Mouse (Mus musculus) liver, embryonic 15.5 days (tissue): ENCODE measurements around the gene Scn3a. TPM values are rescaled to one million over a fixed set of nuclear protein-coding genes. Genes with fewer than 3 reads are reported as not detected.
"Not testable (repeated sequence)": the region's sequence is repeated elsewhere in the genome, so short reads cannot be mapped to it uniquely, and the experiment has no call there.

Experiments used
- ATAC-seq: fragments of 200-750 bp; cut with Nextera tagmentation; 2 replicates; pipeline ENCODE4 v1.8.0; 2017; ENCODE audit warnings: moderate number of reproducible peaks, mild to moderate bottlenecking, moderate library complexity; ENCODE audit not compliant: insufficient read depth
- H3K27ac ChIP-seq: fragments of 300-500 bp; sonication (generic); replicated peaks from 2 replicates; pipeline ENCODE4 v1.5.1; 2015; ENCODE audit warnings: mild to moderate bottlenecking, inconsistent platforms
- H3K27me3 ChIP-seq: fragments of 300-500 bp; sonication (generic); 2 replicates; pipeline ENCODE4 v1.6.1; 2015; ENCODE audit warnings: mild to moderate bottlenecking, inconsistent platforms
- H3K36me3 ChIP-seq: fragments of 300-500 bp; sonication (generic); replicated peaks from 2 replicates; pipeline ENCODE4 v1.6.1; 2015; ENCODE audit warnings: moderate library complexity, mild to moderate bottlenecking, inconsistent platforms
- H3K4me1 ChIP-seq: fragments of 300-500 bp; sonication (generic); replicated peaks from 2 replicates; pipeline ENCODE4 v1.6.1; 2015; ENCODE audit warnings: inconsistent platforms
- H3K4me2 ChIP-seq: fragments of 300-500 bp; sonication (generic); 2 replicates; pipeline ENCODE4 v1.6.1; 2015; ENCODE audit warnings: moderate library complexity, mild to moderate bottlenecking, inconsistent platforms
- H3K4me3 ChIP-seq: fragments of 300-500 bp; sonication (generic); replicated peaks from 2 replicates; pipeline ENCODE4 v1.5.1; 2015; ENCODE audit warnings: mild to moderate bottlenecking, inconsistent platforms
- H3K9ac ChIP-seq: fragments of 300-500 bp; sonication (generic); 2 replicates; pipeline ENCODE4 v1.6.1; 2015; ENCODE audit warnings: moderate library complexity, mild to moderate bottlenecking, inconsistent platforms
- H3K9me3 ChIP-seq: fragments of 300-500 bp; sonication (generic); replicated peaks from 2 replicates; pipeline ENCODE4 v1.6.1; 2016; ENCODE audit warnings: inconsistent platforms
- WGBS: fragments of 180-500 bp; shearing (Covaris S2); methylation state at CpG from one replicate; pipeline ENCODE4 v1.1.7; 2015; ENCODE audit warnings: mixed read lengths; ENCODE audit not compliant: insufficient replicate concordance; 5-methylcytosine and 5-hydroxymethylcytosine counted together
- polyA plus RNA-seq: library from polyadenylated mRNA; unstranded; fragments of >200 nt; fragmentation: Nextera tagmentation; extraction: Ambion mirVana; gene quantifications from 2 replicates; pipeline ENCODE4 v1.2.1, GENCODE M21; 2015

The Scn3a gene
- polyA plus RNA-seq, 1 experiment from 2014 or later, result 0.02 TPM

DNA sequence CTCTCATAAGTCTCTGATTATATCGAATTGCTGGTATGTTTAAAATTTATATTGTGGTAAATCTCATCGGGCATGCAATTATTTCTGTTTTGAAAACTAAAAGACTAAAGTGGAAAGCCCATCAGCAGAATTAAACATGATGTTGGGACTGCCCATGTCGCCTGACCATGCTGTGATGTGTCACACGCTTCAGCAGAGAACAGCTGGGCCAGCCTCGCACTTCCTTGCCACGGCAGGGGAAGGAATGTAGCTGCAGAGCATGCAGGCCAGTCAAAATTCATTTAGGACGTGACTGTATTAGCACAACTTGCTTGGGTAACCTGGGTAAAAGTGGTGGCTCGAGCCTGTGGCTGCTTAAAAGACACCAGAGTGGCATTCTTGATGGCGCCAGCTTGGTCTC lies 77.0 kb downstream of the Scn3a start:
- Histone ChIP-seq H3K27ac (no peak overlapping the region), H3K9me3 (no peaks in the 10 kb centered on the region), H3K36me3 (no peaks in the 10 kb centered on the region), H3K4me2 (no peak overlapping the region), H3K9ac (no peak overlapping the region), H3K4me1 (no peaks in the 10 kb centered on the region), H3K27me3 (no peaks in the 10 kb centered on the region), H3K4me3 (no peak overlapping the region)
- 54% methylated on average over 9 of the region's 9 CpGs for WGBS
- ATAC-seq, result no peak

- no peak for ATAC-seq
- no peaks in the 10 kb centered on the region for H3K36me3 ChIP-seq
- no peak overlapping the region for H3K9ac ChIP-seq
- H3K27me3 ChIP-seq, result no peaks in the 10 kb centered on the region
- no peak overlapping the region for H3K4me2 ChIP-seq
- 66% methylated on average over 3 of the region's 3 CpGs for WGBS
- H3K4me3 ChIP-seq, result no peak overlapping the region
- no peak overlapping the region for H3K27ac ChIP-seq
- no peaks in the 10 kb centered on the region for H3K4me1 ChIP-seq
- H3K9me3 ChIP-seq, result no peaks in the 10 kb centered on the region
Observed at GRCm38 (mm10) chr2:65483434-65483833, 84.0 kb downstream of the Scn3a start.

DNA sequence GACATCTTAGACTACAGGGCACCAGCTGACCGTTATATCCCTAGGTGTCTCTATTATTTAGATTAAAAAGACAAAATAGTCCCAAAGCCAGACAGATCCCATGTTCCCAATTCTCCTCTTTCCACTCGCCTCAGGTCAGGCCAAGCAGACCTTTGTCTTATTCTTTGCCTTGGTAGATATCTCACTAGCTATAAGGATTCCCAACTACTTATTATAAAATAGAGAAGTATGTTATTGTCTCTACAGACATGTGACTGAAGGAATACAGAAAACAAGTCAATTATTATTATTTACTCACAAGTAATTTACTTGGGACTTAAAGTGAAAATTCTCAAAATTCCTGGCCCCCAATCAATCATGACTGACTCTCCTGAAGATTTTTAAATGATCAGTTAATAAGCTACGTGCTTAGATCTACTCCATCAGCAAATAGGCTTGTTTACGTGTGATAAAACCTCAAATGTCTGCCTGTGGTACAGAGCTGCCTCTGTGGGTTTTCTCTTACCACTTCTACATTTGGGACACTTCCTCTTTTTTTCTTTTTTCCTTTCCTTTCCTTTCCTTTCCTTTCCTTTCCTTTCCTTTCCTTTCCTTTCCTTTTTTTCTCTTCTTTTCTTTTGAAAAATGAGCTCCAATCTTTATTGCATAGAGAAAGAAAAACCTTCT lies 86.3 kb downstream of the Scn3a start:
- WGBS, result 20% methylated on average over 4 of the region's 4 CpGs
- ATAC-seq, result no peak
- Histone ChIP-seq H3K9ac (no peak overlapping the region), H3K27me3 (no peaks in the 10 kb centered on the region), H3K36me3 (no peaks in the 10 kb centered on the region), H3K4me1 (no peaks in the 10 kb centered on the region), H3K27ac (no peak overlapping the region), H3K9me3 (no peaks in the 10 kb centered on the region), H3K4me3 (no peak overlapping the region), H3K4me2 (no peak overlapping the region)

DNA sequence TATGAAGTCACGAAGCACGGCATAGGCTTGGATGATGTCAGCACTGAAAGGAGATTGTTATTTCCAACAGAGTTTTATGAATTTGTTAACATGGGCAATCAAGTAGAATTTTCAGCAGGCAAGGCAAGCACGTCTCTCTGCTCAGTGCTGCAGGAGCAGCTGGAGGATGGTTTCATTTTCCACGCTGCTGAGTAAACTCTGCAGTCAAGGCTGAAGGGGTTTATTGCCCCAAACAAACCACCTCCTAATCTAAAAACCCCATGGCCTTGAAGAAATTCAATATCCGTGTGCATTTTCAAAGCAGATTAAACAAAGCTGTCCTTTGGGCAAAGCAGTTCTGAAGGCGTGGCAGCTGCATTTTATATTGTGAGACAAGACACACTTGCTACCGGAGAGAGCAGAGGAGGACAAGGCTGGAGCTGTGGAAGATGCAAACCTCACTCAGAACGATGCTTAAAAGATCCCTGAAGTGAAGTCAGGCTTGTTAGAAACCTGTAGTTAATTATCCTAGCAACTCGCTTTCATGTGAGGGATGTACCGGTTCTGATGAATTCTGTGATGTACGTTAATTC lies 96.0 kb downstream of the Scn3a start:
- H3K27ac ChIP-seq, result no peak overlapping the region

GRCm38 (mm10) chr2:65465694-65466093 lies 101.7 kb downstream of the Scn3a start:
- no peak for ATAC-seq
- 72% methylated on average over 5 of the region's 5 CpGs for WGBS

More for the DNA sequence above, 96.0 kb downstream of the Scn3a start:
- Histone ChIP-seq H3K9ac (no peak overlapping the region), H3K27me3 (no peaks in the 10 kb centered on the region), H3K4me1 (no peaks in the 10 kb centered on the region), H3K4me2 (no peak overlapping the region), H3K36me3 (no peaks in the 10 kb centered on the region), H3K4me3 (no peak overlapping the region), H3K9me3 (no peaks in the 10 kb centered on the region)
- ATAC-seq, result no peak
- WGBS, result 59% methylated on average over 11 of the region's 11 CpGs

GRCm38 (mm10) chr2:65453763-65454162 lies 113.7 kb downstream of the Scn3a start:
- H3K9me3 ChIP-seq, result no peaks in the 10 kb centered on the region
- no peak overlapping the region for H3K27ac ChIP-seq
- H3K36me3 ChIP-seq, result no peaks in the 10 kb centered on the region
- 69% methylated on average over 6 of the region's 6 CpGs for WGBS
- no peak overlapping the region for H3K4me3 ChIP-seq
- H3K4me2 ChIP-seq, result no peak overlapping the region
- H3K27me3 ChIP-seq, result no peaks in the 10 kb centered on the region
- no peaks in the 10 kb centered on the region for H3K4me1 ChIP-seq
- no peak overlapping the region for H3K9ac ChIP-seq
- ATAC-seq, result no peak

More at GRCm38 (mm10) chr2:65465694-65466093, 101.7 kb downstream of the Scn3a start:
- no peaks in the 10 kb centered on the region for H3K27me3 ChIP-seq
- no peaks in the 10 kb centered on the region for H3K36me3 ChIP-seq
- no peaks in the 10 kb centered on the region for H3K9me3 ChIP-seq
- no peak overlapping the region for H3K27ac ChIP-seq
- H3K4me2 ChIP-seq, result no peak overlapping the region
- H3K9ac ChIP-seq, result no peak overlapping the region
- no peak overlapping the region for H3K4me3 ChIP-seq
- H3K4me1 ChIP-seq, result no peaks in the 10 kb centered on the region

DNA sequence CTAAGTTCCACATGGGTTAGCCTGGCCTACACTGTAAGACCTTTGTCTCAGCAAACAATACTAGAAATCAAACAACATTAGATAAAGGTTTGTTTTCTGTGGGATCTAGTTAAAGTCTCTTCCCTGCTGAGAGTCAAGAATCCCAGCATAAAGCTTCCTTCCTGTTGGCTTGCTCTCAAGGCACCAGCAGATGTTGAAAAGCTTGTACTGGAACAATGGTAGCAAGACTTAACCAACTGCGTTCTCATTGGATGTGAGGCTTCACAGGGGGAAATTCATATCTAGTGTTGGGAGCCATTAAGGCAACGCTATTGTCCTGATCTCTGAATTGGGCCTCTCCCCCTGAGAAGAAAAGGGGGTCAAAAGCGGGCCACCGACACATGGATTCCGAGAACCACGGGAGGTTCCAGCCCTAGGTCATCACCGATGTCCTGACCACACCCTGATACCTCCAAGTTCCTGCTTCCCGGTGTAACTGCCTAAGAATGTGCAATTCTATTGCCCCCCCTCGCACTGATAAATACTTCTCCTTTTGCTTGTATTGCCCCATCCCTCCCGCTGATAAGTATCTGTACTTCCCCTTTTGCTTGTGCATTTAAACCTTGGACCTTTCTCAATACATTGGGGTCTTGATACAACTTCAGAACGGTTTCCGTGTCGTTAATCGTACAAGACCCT lies 115.9 kb downstream of the Scn3a start:
- H3K36me3 ChIP-seq, H3K4me2 ChIP-seq, H3K4me1 ChIP-seq, H3K9ac ChIP-seq, H3K4me3 ChIP-seq, ATAC-seq, H3K27ac ChIP-seq, H3K27me3 ChIP-seq, H3K9me3 ChIP-seq: not testable (repeated sequence)
- 71% methylated on average over 14 of the region's 14 CpGs for WGBS

DNA sequence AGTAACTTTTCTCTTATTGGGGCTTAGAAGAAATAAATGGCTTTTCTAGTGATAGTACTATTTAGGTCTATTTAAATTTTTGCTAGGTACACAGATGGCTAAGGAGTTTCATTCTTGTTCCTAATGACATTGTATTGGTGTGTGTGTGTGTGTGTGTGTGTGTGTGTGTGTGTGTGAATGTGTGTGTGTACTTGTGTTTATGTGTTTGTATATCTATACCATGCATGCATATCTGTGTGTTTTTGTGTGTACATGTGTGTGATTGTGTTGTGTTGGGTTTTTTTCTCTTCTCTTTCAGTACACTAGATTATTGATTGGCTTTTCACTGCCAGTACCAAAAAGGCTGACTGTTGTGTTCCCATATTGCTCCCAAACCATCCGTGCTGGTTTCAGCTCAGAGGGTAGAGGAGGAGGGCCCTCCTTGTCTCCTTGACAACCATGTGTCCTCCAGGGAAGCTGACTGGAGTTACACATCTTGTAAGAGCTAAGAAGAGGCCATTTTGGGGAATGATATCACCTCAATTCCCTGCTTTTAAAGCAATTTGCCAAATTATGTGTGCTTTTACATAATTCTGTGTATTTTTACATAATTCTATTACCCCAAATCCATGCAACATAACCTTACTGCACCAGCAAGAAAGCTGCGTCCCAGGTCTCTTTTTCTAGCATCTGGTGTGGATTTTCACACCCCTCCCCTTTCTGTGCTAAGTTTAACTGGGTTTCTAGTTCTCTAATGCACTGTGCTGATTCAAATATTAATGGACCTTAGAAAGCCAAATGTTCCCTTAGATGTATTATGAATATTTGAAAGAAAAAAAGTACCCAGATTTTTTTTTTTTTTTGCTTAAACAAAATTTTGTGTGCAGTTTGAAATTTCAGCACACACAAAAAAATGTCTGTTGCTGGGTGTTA lies 116.7 kb downstream of the Scn3a start:
- Histone ChIP-seq H3K9ac (no peak overlapping the region), H3K4me2 (no peak overlapping the region), H3K9me3 (no peaks in the 10 kb centered on the region), H3K4me3 (no peak overlapping the region), H3K36me3 (no peaks in the 10 kb centered on the region), H3K27me3 (no peaks in the 10 kb centered on the region), H3K4me1 (no peaks in the 10 kb centered on the region), H3K27ac (no peak overlapping the region)
- ATAC-seq, result no peak
- WGBS, result 35% methylated on average over 2 of the region's 2 CpGs

- 66% methylated on average over 5 of the region's 5 CpGs for WGBS
- no peaks in the 10 kb centered on the region for H3K27me3 ChIP-seq
Observed at GRCm38 (mm10) chr2:65449126-65449828, 118.2 kb downstream of the Scn3a start.

DNA sequence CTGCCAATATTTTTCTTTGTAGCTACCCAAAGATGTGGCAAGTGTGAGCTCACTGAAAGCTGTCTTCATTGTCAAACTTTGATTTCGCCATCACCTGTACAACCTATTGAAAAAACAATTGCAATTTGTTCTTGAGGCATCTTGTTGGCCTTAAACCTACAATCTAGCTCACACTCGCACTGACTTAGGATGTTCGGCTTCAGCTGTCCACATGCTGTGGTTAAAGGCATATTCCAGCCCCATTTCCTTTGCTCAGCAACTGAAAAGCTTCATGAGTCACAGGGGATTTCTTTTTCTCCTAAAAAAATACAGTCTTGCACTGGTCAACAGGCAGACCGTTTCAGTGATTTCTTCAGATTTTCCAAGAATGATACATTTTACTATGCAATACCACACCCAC lies 124.3 kb downstream of the Scn3a start:
- ATAC-seq, result no peak
- 60% methylated on average over 4 of the region's 4 CpGs for WGBS

More at GRCm38 (mm10) chr2:65449126-65449828, 118.2 kb downstream of the Scn3a start:
- H3K9me3 ChIP-seq, result no peaks in the 10 kb centered on the region
- no peak overlapping the region for H3K4me2 ChIP-seq
- no peaks in the 10 kb centered on the region for H3K4me1 ChIP-seq
- ATAC-seq, result no peak
- no peaks in the 10 kb centered on the region for H3K36me3 ChIP-seq
- no peak overlapping the region for H3K9ac ChIP-seq
- no peak overlapping the region for H3K4me3 ChIP-seq
- H3K27ac ChIP-seq, result no peak overlapping the region

More for the DNA sequence above, 124.3 kb downstream of the Scn3a start:
- Histone ChIP-seq H3K27ac (no peak overlapping the region), H3K4me1 (no peaks in the 10 kb centered on the region), H3K4me2 (no peak overlapping the region), H3K9ac (no peak overlapping the region), H3K4me3 (no peak overlapping the region), H3K27me3 (no peaks in the 10 kb centered on the region), H3K36me3 (no peaks in the 10 kb centered on the region), H3K9me3 (no peaks in the 10 kb centered on the region)
